Mouse (Mus musculus) B cell, adult 2 months (primary cell): ENCODE measurements around the gene Cysrt1.

ENCODE experiments used
- DNase-seq, 2 experiments: peaks; one replicate each; pipeline ENCODE4 v3.0.0; 2022

Cysrt1 gene

DNA sequence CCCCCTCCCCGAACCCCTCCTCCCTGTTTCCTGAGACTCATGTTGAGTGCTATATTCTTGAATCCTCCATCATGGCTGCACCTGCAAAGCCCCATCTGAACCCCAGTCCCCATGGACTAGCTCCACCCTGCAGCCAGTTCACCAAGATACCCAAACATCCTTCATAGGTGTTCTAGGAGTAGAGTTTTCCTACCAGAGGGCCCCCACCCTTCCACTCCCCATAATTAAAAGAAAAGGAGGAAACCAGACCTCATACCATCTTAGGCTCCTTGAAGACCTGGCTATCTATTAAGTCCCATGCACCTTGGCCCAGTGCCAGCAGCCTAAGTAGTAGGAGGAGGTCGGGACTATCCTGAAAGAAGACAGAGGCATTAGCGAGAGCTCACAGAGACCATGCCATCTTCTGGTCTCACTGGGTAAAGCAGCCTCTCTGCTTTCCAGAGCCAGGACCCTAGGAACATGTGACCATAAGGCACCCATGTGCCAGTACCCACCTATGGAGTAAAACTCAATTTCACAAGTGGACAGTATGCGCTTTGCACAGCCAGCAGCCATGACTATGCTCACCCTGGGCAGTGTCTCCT lies 38.5 kb downstream of the Cysrt1 start:
- no peak for DNase-seq

DNA sequence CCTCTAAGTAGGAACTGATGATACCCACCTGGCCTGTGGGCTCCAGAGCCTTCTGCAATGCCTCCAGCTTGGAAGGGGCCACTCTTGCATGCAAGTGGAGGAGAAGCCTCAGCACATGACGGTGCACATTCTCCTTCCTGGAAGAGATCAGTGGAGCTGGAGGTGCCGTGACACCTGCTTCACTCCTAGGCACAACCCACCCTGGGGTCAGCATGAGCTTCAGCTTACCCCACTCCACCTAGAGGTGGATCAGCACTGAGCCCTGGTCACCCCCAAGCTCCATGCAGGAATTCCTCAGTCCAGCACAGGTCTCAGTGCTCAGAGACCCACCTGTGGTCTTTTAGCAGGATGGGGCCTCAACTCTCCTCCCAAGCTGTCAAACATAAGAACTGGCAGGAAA lies 41.6 kb downstream of the Cysrt1 start:
- DNase-seq = no peak

DNA sequence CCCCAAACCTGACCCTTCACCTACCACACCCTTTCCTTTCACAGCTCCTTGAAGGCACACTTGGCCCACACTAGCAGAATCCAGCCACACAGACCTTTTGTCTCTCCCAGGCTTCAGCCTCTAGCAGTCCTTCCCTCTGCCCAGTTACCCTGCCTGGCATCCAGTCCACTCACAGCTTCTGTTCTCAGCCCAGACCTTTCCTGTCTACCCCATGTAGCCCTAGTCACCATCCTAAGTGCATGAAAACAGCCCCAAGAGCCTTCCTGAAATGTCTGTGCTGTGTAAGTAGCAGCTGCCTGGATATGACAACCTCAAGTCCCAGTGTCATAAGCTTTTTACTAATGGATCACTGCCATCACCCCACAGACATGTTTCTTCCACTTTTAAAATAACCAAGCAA lies 44.3 kb downstream of the Cysrt1 start:
- no peak for DNase-seq

DNA sequence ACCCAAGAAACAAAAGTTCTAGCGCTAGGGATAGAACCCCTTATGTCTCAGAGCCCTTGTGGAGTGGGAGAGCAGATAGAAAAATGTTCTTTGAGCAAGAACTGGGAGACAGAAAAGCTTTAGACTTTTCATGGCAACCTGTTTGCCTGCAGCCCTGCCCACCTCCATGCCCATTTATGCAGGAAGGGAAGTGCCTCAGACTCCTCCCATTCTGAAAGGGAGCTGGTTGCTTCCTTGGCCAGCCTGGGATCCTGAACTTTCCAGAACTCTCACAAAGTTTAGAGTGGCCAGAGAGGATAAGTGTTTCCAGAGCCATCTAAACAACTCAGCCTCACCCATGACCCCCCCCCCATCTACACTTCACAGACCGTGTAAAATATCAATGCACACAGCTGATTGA lies 45.1 kb downstream of the Cysrt1 start:
- no peak for DNase-seq

DNA sequence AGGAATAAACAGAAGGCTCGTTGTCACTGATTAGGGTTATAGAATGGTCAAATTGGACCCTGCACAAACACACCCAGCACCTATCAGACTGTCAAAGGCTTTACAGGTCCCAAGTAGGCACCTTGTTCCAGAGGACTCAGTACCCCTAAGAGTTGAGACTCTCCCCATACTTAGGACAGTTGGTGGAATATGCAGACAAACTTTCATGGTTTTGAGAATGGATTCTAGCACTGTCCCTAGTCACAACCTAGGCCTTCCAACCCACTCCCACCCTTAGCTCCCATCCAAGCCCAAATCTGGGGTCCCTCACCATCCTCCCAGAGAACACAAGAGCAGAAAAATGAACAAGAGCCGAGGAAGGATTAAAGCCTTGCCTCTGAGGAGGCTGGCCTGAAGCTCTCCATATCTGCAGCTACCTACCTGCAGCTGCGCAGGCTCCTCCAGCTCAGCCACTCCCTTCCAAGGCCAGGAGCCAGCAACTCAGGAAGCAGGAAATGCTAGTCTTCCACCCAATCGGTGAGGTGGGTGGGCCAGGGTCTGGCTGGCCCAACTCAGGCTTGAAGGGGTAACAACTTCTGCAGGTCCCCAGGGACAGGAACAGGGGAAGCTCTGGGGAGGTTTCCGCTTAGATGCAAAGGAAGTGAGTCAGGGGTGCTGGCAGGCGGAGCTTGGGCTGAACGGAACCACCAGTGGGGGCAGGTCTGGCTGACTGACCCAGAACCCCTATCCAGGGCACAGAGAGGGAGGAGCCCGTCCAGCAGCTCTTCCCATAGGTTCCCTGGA lies 45.9 kb downstream of the Cysrt1 start, which contains the start of gene Tor4a:
Gene Tor4a (minus strand): TSS at position 715 of the 783 bp plus-strand sequence.
- peak; percentile 90 to 92 for DNase-seq

DNA sequence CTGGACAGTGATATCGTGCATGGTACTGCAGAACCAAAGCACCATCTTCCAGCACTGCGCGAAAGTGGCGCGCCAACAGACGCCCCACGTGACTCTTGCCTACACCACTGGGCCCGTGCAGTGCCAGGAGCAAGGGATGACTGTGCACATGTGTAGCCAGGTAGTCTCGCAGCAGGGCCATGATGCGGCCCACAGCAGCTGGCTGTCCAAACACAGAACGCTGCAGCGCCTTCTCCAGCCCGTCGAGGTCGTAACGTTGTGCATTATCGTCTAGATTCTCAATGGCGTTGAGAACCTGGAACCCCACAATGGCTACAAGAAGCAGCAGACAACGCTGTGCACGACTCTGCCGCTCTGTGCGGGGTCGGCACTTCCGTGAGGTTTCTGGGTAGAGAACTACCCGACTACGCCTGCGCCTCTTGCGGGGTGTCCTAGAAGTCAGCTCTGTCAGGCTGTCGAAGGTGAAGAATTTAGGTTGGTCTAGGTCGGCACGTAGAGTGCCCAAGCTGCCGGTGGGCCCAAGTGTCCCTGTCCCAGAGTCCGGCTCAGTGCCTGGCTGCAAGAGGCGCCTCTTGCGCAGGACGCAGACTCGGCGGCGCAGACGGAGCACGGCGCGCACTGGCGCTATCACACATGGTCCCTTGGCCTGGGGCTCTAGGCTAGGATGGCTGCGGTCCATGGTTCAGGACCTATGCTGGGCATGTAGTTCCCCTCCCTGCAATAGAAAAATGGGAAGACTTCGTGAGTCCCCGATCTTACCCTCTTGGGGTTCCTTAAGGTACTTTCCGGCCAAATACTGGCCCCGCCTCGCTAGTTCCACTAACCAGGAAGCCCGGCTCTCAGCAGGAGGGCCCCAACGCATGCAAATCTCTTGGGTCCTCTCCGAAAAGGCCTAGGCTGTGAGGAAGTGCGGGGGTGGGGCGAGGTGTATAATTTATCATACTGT lies 46.8 kb downstream of the Cysrt1 start:
- DNase-seq = peak; percentile 92 to 94

DNA sequence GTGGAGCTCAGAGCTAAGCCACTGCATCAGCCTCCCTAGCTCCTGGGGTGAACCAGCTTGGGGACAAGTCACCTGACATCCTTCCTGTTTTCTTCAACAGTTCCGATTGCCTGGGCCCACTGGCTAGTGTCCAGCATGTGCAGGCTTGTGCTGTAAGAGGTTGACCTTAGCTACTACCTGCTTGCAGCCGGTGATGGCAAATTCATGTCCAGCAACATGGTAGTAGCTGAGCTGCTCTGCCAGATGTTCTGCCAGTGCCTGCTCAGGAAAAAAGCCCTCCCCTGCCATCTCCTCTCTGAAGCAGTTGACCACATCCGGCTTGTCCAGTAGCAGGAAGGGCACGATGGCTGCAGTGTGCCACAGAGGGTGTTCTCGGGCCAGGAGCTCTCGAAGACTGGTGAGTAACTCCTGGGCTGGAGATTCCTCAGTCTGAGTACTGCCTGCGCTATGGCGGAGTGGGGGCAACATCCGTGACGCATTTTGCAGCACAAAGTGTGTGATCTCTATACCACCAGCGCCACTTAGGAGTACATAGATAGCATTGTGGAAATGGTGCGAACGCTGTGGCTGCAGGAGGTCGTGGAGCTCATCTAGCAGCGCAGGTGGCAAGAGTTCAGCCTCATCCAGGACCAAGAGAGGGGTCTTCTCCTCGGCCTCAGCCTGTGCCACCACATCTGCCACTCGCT lies 47.6 kb downstream of the Cysrt1 start:
- DNase-seq = peak; percentile 43 to 50

DNA sequence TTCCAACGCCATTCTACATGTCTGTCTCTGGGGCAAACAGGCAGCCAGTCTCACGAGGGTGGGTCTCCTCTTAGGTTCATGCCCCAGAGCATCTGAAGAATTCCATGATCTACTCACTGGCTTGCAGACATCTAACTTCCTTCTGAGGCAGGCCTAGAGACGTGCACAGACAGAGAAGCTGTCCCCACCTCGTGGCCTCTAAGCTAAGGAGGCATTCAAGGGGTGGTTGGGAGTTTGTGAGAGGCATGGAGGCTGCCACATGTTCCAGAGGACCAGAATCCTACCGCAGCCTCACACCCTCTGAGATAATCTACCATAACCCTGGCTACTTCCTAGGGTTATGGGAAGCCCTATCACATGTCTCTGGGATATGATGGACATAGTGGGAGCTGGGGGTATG lies 48.2 kb downstream of the Cysrt1 start:
- peak in 1 of 2 experiments; percentile 13 for DNase-seq

DNA sequence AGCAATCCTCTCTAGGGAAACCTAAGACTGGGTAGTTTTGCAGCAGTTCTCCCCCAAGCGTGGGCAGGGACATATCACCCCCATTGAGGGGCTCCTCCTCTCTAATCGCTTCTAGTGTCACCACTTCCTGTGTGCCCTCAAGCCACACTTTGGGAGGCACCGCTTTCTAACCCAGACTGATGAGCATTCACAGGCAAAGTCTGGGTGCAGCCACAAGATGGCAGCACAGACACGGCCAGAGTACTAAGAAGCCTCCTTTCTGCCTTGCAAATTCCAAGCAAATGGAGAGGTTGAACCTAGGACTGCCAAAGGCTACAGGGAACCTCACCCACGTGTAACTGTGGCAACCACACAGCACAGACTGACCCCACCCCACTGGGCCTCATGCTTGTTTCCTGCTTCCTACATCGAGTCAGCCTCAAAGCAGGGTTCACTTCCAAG lies 48.9 kb downstream of the Cysrt1 start:
- peak; percentile 82 to 84 for DNase-seq
